ENCODE assay signal across 9 mouse cellular contexts in the genomic region with DNA sequence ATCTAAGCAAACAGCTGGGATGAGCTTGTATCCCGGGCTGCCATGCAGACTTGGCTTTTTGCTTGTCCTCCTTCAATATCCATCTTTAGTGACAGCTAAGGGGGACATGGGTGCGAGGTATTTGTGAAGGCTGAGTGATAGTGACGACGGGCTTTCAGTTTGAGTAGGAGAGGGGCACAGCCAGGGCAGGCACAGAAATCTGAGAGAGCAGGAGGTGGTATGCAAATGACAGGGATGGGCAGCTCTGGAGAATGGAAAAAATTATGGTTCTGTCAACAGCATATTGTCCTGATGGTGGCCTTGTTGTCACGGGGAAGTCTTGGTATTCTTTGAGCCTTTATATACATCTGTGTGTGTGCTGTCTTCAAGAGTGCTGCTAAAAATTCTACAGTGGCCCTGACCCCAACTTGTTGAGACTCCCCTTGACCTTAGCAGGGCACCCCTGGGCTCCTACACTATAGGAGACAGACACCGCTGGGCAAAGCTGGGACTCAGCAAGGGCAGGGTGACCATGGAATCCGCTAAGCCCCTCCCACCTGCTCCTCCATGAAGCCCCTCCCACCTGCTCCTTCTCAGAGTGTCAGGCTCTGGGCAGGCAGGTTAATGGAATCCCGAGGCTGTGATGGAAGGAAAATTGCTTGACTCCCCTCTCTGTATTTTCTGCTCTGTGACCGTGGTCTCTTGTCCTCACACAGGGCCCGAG.
DNase-seq lines count a peak whose midpoint lies in the region; ATAC-seq and TF ChIP-seq lines count a peak whose summit lies in the region.
"Had no signal": no experiment of that assay in that cellular context is flagged by ENCODE, and none has a peak within 500 bp of the region (broad histone marks: within the 10 kb centered on the region; RNA-seq: fewer than 3 reads in every experiment).

No protein-coding gene starts in this region.

- TF ChIP-seq CTCF in liver, postnatal 0 days (IDR thresholded peaks at IDR 0.05; ENCODE audit: low read depth), result no peak

- no peak for TF ChIP-seq EP300 in liver, postnatal 0 days (IDR thresholded peaks at IDR 0.05; ENCODE audit: low read depth)

- H3K36me3 ChIP-seq in liver, postnatal 0 days (replicated peaks; ENCODE audit: insufficient read depth, low read length), result no peaks in the 10 kb centered on the region
- no peaks in the 10 kb centered on the region for H3K36me3 ChIP-seq in hindbrain, embryonic 14.5 days (replicated peaks; ENCODE audit: control insufficient read depth, insufficient read depth)
- H3K36me3 ChIP-seq in neural tube, embryonic 13.5 days, result no peaks in the 10 kb centered on the region

- H3K4me3 ChIP-seq in liver, postnatal 0 days (ENCODE audit: low read depth, low read length), result no peak overlapping the region
- no peak overlapping the region for H3K4me3 ChIP-seq in hindbrain, embryonic 14.5 days (replicated peaks; ENCODE audit: low read length)
- no peak overlapping the region for H3K4me3 ChIP-seq in neural tube, embryonic 13.5 days

- ATAC-seq in liver, postnatal 0 days, result no peak
- no peak for ATAC-seq in hindbrain, embryonic 14.5 days (ENCODE audit: low FRiP score)
- ATAC-seq in neural tube, embryonic 13.5 days (ENCODE audit: low read depth), result peak; percentile 59; the same call in 1 of the 2 replicates

- H3K9me3 ChIP-seq in liver, postnatal 0 days (ENCODE audit: low read length), result no peaks in the 10 kb centered on the region
- H3K9me3 ChIP-seq in hindbrain, embryonic 14.5 days (ENCODE audit: control insufficient read depth, low read length), result no peaks in the 10 kb centered on the region
- H3K9me3 ChIP-seq in neural tube, embryonic 13.5 days, result no peaks in the 10 kb centered on the region

- H3K4me2 ChIP-seq in liver, postnatal 0 days (ENCODE audit: low read depth, low read length), result no peak overlapping the region
- H3K4me2 ChIP-seq in hindbrain, embryonic 14.5 days (replicated peaks), result 0 out of 2 replicates have a peak overlapping the region, but pooled peaks have one; percentile 4
- peak overlapping the region; percentile 33 for H3K4me2 ChIP-seq in neural tube, embryonic 13.5 days

- H3K4me1 ChIP-seq in liver, postnatal 0 days (ENCODE audit: insufficient read depth), result no peaks in the 10 kb centered on the region
- 0 out of 2 replicates have a peak, but pooled peaks cover 3% of the 10 kb centered on the region for H3K4me1 ChIP-seq in hindbrain, embryonic 14.5 days (replicated peaks; ENCODE audit: control insufficient read depth, insufficient read depth, low read length)
- peaks cover 9% of the 10 kb centered on the region for H3K4me1 ChIP-seq in neural tube, embryonic 13.5 days (replicated peaks)

- H3K27me3 ChIP-seq in liver, postnatal 0 days (ENCODE audit: insufficient read depth, low read length), result no peaks in the 10 kb centered on the region
- no peaks in the 10 kb centered on the region; the same call in 1 of the 2 replicates for H3K27me3 ChIP-seq in hindbrain, embryonic 14.5 days (ENCODE audit: control insufficient read depth, insufficient read depth, low read length)
- H3K27me3 ChIP-seq in neural tube, embryonic 13.5 days, result 0 out of 2 replicates have a peak, but pooled peaks cover 16% of the 10 kb centered on the region

- H3K9ac ChIP-seq in liver, postnatal 0 days (replicated peaks), result no peak overlapping the region
- H3K9ac ChIP-seq in hindbrain, embryonic 14.5 days, result no peak overlapping the region
- no peak overlapping the region for H3K9ac ChIP-seq in neural tube, embryonic 13.5 days

- 42% methylated on average over 10 of the region's 10 CpGs for whole genome bisulfite sequencing in liver, postnatal 0 days (ENCODE audit: insufficient replicate concordance)
- 33% methylated on average over 10 of the region's 10 CpGs for WGBS in hindbrain, embryonic 14.5 days
- WGBS in neural tube, embryonic 13.5 days, result 15% methylated on average over 10 of the region's 10 CpGs

- peak; percentile 35 for DNase-seq in cerebellum, adult 9-10 months
- DNase-seq in cerebellum, adult 8-10 months, result no peak
- DNase-seq in liver, result peak; percentile 9
- no peak for DNase-seq in liver, postnatal 0 days
- no peak for DNase-seq in hindbrain, embryonic 14.5 days (ENCODE audit: low spot score)
- no peak for DNase-seq in right cerebral cortex, postnatal 25 days
- no peak for DNase-seq in urinary bladder, postnatal 36 days (ENCODE audit: low spot score in 2 of 2)
- DNase-seq: thymus, adult 18-20 months had no signal

- no peak overlapping the region for H3K27ac ChIP-seq in liver, postnatal 0 days (ENCODE audit: low read depth)
- no peak overlapping the region for H3K27ac ChIP-seq in hindbrain, embryonic 14.5 days
- no peak overlapping the region for H3K27ac ChIP-seq in neural tube, embryonic 13.5 days (replicated peaks)

Comparison
In these comparisons a context has a peak if more than half of its experiments do, and no peak if none do; other contexts are left out.
1. DNase-seq: peak in cerebellum, adult 9-10 months (single experiment) and liver (single experiment); none in cerebellum, adult 8-10 months (single experiment), liver, postnatal 0 days (single experiment), hindbrain, embryonic 14.5 days (single experiment), right cerebral cortex, postnatal 25 days (single experiment) and urinary bladder, postnatal 36 days (0 of 2).